Mouse (Mus musculus) forebrain, embryonic 12.5 days (tissue): ENCODE measurements around the gene Ociad2. TPM values are rescaled to one million over a fixed set of nuclear protein-coding genes. Genes with fewer than 3 reads are reported as not detected.
"Not testable (repeated sequence)": the region's sequence is repeated elsewhere in the genome, so short reads cannot be mapped to it uniquely, and the experiment has no call there.

Source experiments
- ATAC-seq: fragments of 200-750 bp; cut with Nextera tagmentation; 2 replicates; pipeline ENCODE4 v1.8.0; 2017; ENCODE audit warnings: moderate TSS enrichment; ENCODE audit not compliant: low FRiP score
- H3K27ac ChIP-seq: fragments of 300-500 bp; sonication (generic); 2 replicates; pipeline ENCODE4 v1.5.1; 2016; ENCODE audit warnings: mild to moderate bottlenecking
- H3K27me3 ChIP-seq: fragments of 300-500 bp; sonication (generic); 2 replicates; pipeline ENCODE4 v1.6.1; 2016; ENCODE audit warnings: mild to moderate bottlenecking
- H3K36me3 ChIP-seq: fragments of 300-500 bp; sonication (generic); replicated peaks from 2 replicates; pipeline ENCODE4 v1.6.1; 2016; ENCODE audit warnings: mild to moderate bottlenecking
- H3K4me1 ChIP-seq: fragments of 300-500 bp; sonication (generic); 2 replicates; pipeline ENCODE4 v1.6.1; 2016
- H3K4me2 ChIP-seq: fragments of 300-500 bp; sonication (generic); 2 replicates; pipeline ENCODE4 v1.6.1; 2016; ENCODE audit warnings: mild to moderate bottlenecking, moderate library complexity
- H3K4me3 ChIP-seq: fragments of 300-500 bp; sonication (generic); replicated peaks from 2 replicates; pipeline ENCODE4 v1.5.1; 2016; ENCODE audit warnings: mild to moderate bottlenecking
- H3K9ac ChIP-seq: fragments of 300-500 bp; sonication (generic); 2 replicates; pipeline ENCODE4 v1.6.1; 2016; ENCODE audit warnings: mild to moderate bottlenecking
- H3K9me3 ChIP-seq: fragments of 300-500 bp; sonication (generic); 2 replicates; pipeline ENCODE4 v1.6.1; 2016
- WGBS: fragments of 180-500 bp; shearing (Covaris S2); methylation state at CpG from one replicate; pipeline ENCODE4 v1.1.7; 2016; 5-methylcytosine and 5-hydroxymethylcytosine counted together
- polyA plus RNA-seq: library from polyadenylated mRNA; unstranded; fragments of >200 nt; fragmentation: Nextera tagmentation; extraction: Ambion mirVana; gene quantifications from 2 replicates; pipeline ENCODE4 v1.2.1, GENCODE M21; 2016

The Ociad2 gene
- polyA plus RNA-seq, 1 experiment from 2014 or later, result 12.1 TPM

- H3K36me3 ChIP-seq, H3K27ac ChIP-seq, H3K4me3 ChIP-seq, H3K4me1 ChIP-seq, ATAC-seq, H3K4me2 ChIP-seq, H3K27me3 ChIP-seq, H3K9ac ChIP-seq, H3K9me3 ChIP-seq: not testable (repeated sequence)
- WGBS, result 95% methylated on average over 1 of the region's 1 CpGs
Observed at GRCm38 (mm10) chr5:73322684-73323083, 18.1 kb downstream of the Ociad2 start.

- Histone ChIP-seq H3K27ac (no peak overlapping the region), H3K4me1 (no peaks in the 10 kb centered on the region), H3K36me3 (peaks cover 33% of the 10 kb centered on the region), H3K4me3 (no peak overlapping the region), H3K9me3 (no peaks in the 10 kb centered on the region), H3K27me3 (no peaks in the 10 kb centered on the region), H3K9ac (no peak overlapping the region), H3K4me2 (no peak overlapping the region)
- no peak for ATAC-seq
- WGBS, result 95% methylated on average over 5 of the region's 5 CpGs
Observed at GRCm38 (mm10) chr5:73319306-73319705, 21.5 kb downstream of the Ociad2 start.

GRCm38 (mm10) chr5:73314654-73315053 lies 26.2 kb downstream of the Ociad2 start:
- ATAC-seq, result no peak
- Histone ChIP-seq H3K27me3 (no peaks in the 10 kb centered on the region), H3K4me2 (no peak overlapping the region), H3K36me3 (peaks cover 70% of the 10 kb centered on the region), H3K9me3 (no peaks in the 10 kb centered on the region), H3K4me3 (no peak overlapping the region), H3K27ac (no peak overlapping the region), H3K4me1 (no peaks in the 10 kb centered on the region), H3K9ac (no peak overlapping the region)
- 92% methylated on average over 2 of the region's 2 CpGs for WGBS

- Histone ChIP-seq H3K27ac (no peak overlapping the region), H3K9ac (no peak overlapping the region), H3K9me3 (no peaks in the 10 kb centered on the region), H3K4me1 (no peaks in the 10 kb centered on the region), H3K36me3 (peaks cover 77% of the 10 kb centered on the region), H3K4me2 (no peak overlapping the region), H3K27me3 (no peaks in the 10 kb centered on the region), H3K4me3 (no peak overlapping the region)
- no peak for ATAC-seq
- WGBS, result 95% methylated on average over 10 of the region's 10 CpGs
Observed at GRCm38 (mm10) chr5:73313591-73313990, 27.2 kb downstream of the Ociad2 start.

- Histone ChIP-seq H3K27me3 (no peaks in the 10 kb centered on the region), H3K9me3 (no peaks in the 10 kb centered on the region), H3K9ac (no peak overlapping the region), H3K4me3 (no peak overlapping the region), H3K4me2 (no peak overlapping the region), H3K36me3 (peaks cover 84% of the 10 kb centered on the region), H3K4me1 (no peaks in the 10 kb centered on the region), H3K27ac (no peak overlapping the region)
- no peak for ATAC-seq
- WGBS, result 92% methylated on average over 5 of the region's 5 CpGs
Observed at GRCm38 (mm10) chr5:73311458-73311857, 29.4 kb downstream of the Ociad2 start.

GRCm38 (mm10) chr5:73310401-73310800 lies 30.4 kb downstream of the Ociad2 start:
- no peak overlapping the region for H3K4me2 ChIP-seq
- no peak overlapping the region for H3K9ac ChIP-seq
- H3K9me3 ChIP-seq, result no peaks in the 10 kb centered on the region
- no peaks in the 10 kb centered on the region for H3K4me1 ChIP-seq
- no peak for ATAC-seq
- no peak overlapping the region for H3K4me3 ChIP-seq
- 95% methylated on average over 1 of the region's 1 CpGs for WGBS
- no peaks in the 10 kb centered on the region for H3K27me3 ChIP-seq
- peaks cover 82% of the 10 kb centered on the region for H3K36me3 ChIP-seq
- H3K27ac ChIP-seq, result no peak overlapping the region

GRCm38 (mm10) chr5:73309496-73309895 lies 31.3 kb downstream of the Ociad2 start:
- H3K36me3 ChIP-seq, result peaks cover 81% of the 10 kb centered on the region
- no peak overlapping the region for H3K27ac ChIP-seq
- H3K9ac ChIP-seq, result no peak overlapping the region
- no peak for ATAC-seq
- 86% methylated on average over 4 of the region's 4 CpGs for WGBS
- no peak overlapping the region for H3K4me3 ChIP-seq
- H3K9me3 ChIP-seq, result no peaks in the 10 kb centered on the region
- H3K4me2 ChIP-seq, result no peak overlapping the region
- no peaks in the 10 kb centered on the region for H3K4me1 ChIP-seq
- no peaks in the 10 kb centered on the region for H3K27me3 ChIP-seq

GRCm38 (mm10) chr5:73307297-73307696 lies 33.5 kb downstream of the Ociad2 start:
- WGBS, result 97% methylated on average over 3 of the region's 3 CpGs
- Histone ChIP-seq H3K4me1 (no peaks in the 10 kb centered on the region), H3K4me2 (no peak overlapping the region), H3K27me3 (no peaks in the 10 kb centered on the region), H3K9ac (no peak overlapping the region), H3K9me3 (no peaks in the 10 kb centered on the region), H3K27ac (no peak overlapping the region), H3K36me3 (peaks cover 74% of the 10 kb centered on the region), H3K4me3 (no peak overlapping the region)
- ATAC-seq, result no peak

- Histone ChIP-seq H3K27me3 (no peaks in the 10 kb centered on the region), H3K4me2 (no peak overlapping the region), H3K9me3 (no peaks in the 10 kb centered on the region), H3K9ac (no peak overlapping the region), H3K27ac (no peak overlapping the region), H3K4me1 (no peaks in the 10 kb centered on the region), H3K4me3 (no peak overlapping the region), H3K36me3 (peaks cover 78% of the 10 kb centered on the region)
- no peak for ATAC-seq
- 95% methylated on average over 6 of the region's 6 CpGs for WGBS
Observed at GRCm38 (mm10) chr5:73306486-73306885, 34.3 kb downstream of the Ociad2 start.

GRCm38 (mm10) chr5:73304507-73304906 lies 36.3 kb downstream of the Ociad2 start:
- Histone ChIP-seq H3K4me1 (no peaks in the 10 kb centered on the region), H3K36me3 (peaks cover 73% of the 10 kb centered on the region), H3K9ac (no peak overlapping the region), H3K4me2 (no peak overlapping the region), H3K9me3 (no peaks in the 10 kb centered on the region), H3K4me3 (no peak overlapping the region), H3K27me3 (no peaks in the 10 kb centered on the region), H3K27ac (no peak overlapping the region)
- no peak for ATAC-seq
- 92% methylated on average over 12 of the region's 12 CpGs for WGBS

- Histone ChIP-seq H3K36me3 (peaks cover 61% of the 10 kb centered on the region), H3K27me3 (no peaks in the 10 kb centered on the region), H3K4me1 (no peaks in the 10 kb centered on the region), H3K27ac (no peak overlapping the region), H3K4me3 (no peak overlapping the region), H3K9me3 (no peaks in the 10 kb centered on the region), H3K4me2 (no peak overlapping the region), H3K9ac (no peak overlapping the region)
- no peak for ATAC-seq
- 90% methylated on average over 7 of the region's 7 CpGs for WGBS
Observed at GRCm38 (mm10) chr5:73301601-73302307, 39.1 kb downstream of the Ociad2 start.

GRCm38 (mm10) chr5:73295916-73296315 lies 44.9 kb downstream of the Ociad2 start:
- Histone ChIP-seq H3K27ac (no peak overlapping the region), H3K4me2 (no peak overlapping the region), H3K4me1 (peaks cover 8% of the 10 kb centered on the region), H3K9ac (no peak overlapping the region), H3K4me3 (no peak overlapping the region), H3K27me3 (no peaks in the 10 kb centered on the region), H3K36me3 (peaks cover 34% of the 10 kb centered on the region), H3K9me3 (no peaks in the 10 kb centered on the region)
- WGBS, result 83% methylated on average over 4 of the region's 4 CpGs
- no peak for ATAC-seq

- H3K27ac ChIP-seq, result no peak overlapping the region
- no peak overlapping the region for H3K9ac ChIP-seq
- no peak overlapping the region for H3K4me3 ChIP-seq
- peaks cover 27% of the 10 kb centered on the region for H3K36me3 ChIP-seq
- no peak overlapping the region for H3K4me2 ChIP-seq
- ATAC-seq, result no peak
- peaks cover 8% of the 10 kb centered on the region for H3K4me1 ChIP-seq
- H3K9me3 ChIP-seq, result no peaks in the 10 kb centered on the region
- 95% methylated on average over 7 of the region's 7 CpGs for WGBS
- no peaks in the 10 kb centered on the region for H3K27me3 ChIP-seq
Observed at GRCm38 (mm10) chr5:73295016-73295415, 45.8 kb downstream of the Ociad2 start.
